17 mouse cellular contexts compared by ENCODE assay signal in the genomic region with DNA sequence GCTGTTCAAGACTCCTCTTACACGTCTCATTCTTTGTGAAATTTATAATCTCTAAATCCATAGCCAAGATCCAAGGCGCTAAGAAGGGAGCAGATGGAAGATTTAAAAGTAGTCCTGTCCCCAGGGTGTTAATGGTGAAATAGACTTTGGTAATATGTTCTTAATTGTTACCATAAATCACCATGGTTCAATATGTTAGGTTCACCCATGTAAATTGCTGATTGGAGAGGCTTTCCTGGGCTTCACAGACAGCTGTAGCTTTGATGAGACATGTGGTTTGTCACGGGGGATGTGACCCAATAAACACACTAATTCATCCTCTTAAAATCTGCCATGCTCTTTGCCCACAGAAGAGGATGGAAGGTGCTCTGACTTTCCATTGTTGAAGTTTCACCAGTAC.
"Had no signal": no experiment of that assay in that cellular context is flagged by ENCODE, and none has a peak within 500 bp of the region (broad histone marks: within the 10 kb centered on the region; RNA-seq: fewer than 3 reads in every experiment).

No protein-coding gene starts in this region.

- ATAC-seq: hindbrain, embryonic 16.5 days; liver, embryonic 12.5 days; midbrain, embryonic 13.5 days had no signal

- H3K9me3 ChIP-seq: limb, embryonic 15.5 days; liver, embryonic 12.5 days; midbrain, embryonic 13.5 days had no signal

- H3K4me3 ChIP-seq: limb, embryonic 15.5 days; liver, embryonic 12.5 days; megakaryocyte, embryonic 14.5 days; midbrain, embryonic 13.5 days; myocyte had no signal

- H3K9ac ChIP-seq: limb, embryonic 15.5 days; liver, embryonic 12.5 days; lung, embryonic 14.5 days; midbrain, embryonic 13.5 days had no signal

- H3K27ac ChIP-seq: limb, embryonic 15.5 days; liver, embryonic 12.5 days; macrophage; midbrain, embryonic 13.5 days had no signal

- DNase-seq: kidney, adult 2 months; kidney, postnatal 14 days; layer of hippocampus, adult 9-11 months; layer of hippocampus, postnatal 36 days; lung, embryonic 14.5 days; lung, postnatal 14 days; right cerebral cortex, adult 18-20 months; right cerebral cortex, postnatal 25 days; thymus, adult 18-20 months; thymus, postnatal 14 days had no signal

- H3K4me2 ChIP-seq: limb, embryonic 15.5 days; liver, embryonic 12.5 days; lung, embryonic 14.5 days; midbrain, embryonic 13.5 days had no signal

- H3K27me3 ChIP-seq: limb, embryonic 15.5 days; liver, embryonic 12.5 days; megakaryocyte, embryonic 14.5 days; midbrain, embryonic 13.5 days had no signal

- H3K36me3 ChIP-seq: limb, embryonic 15.5 days; liver, embryonic 12.5 days; midbrain, embryonic 13.5 days had no signal

- H3K4me1 ChIP-seq: limb, embryonic 15.5 days; liver, embryonic 12.5 days; megakaryocyte, embryonic 14.5 days; midbrain, embryonic 13.5 days had no signal
